13 mouse cellular contexts compared by ENCODE assay signal in genomic region chr9:21189905-21190304, GRCm38 (mm10). TPM values are rescaled to one million over a fixed set of nuclear protein-coding genes. Genes with fewer than 3 reads are reported as not detected.
DNase-seq lines count a peak whose midpoint lies in the region; ATAC-seq and TF ChIP-seq lines count a peak whose summit lies in the region.
"Had no signal": no experiment of that assay in that cellular context is flagged by ENCODE, and none has a peak within 500 bp of the region (broad histone marks: within the 10 kb centered on the region; RNA-seq: fewer than 3 reads in every experiment).

No protein-coding gene starts in this region.

- H3K4me3 ChIP-seq in intestine, postnatal 0 days (ENCODE audit: low read depth, low read length): no peak overlapping the region
- H3K4me3 ChIP-seq in intestine, embryonic 15.5 days (replicated peaks): no peak overlapping the region
- H3K4me3 ChIP-seq in spleen, adult 2 months (ENCODE audit: extremely low read depth, insufficient read depth, insufficient read length): no peak overlapping the region
- no peak overlapping the region for H3K4me3 ChIP-seq in forebrain, embryonic 14.5 days (ENCODE audit: low read depth, low read length)
- H3K4me3 ChIP-seq: kidney, embryonic 15.5 days had no signal

- no peaks in the 10 kb centered on the region for H3K27me3 ChIP-seq in intestine, postnatal 0 days (replicated peaks; ENCODE audit: control insufficient read depth, insufficient read depth, low read length)
- no peaks in the 10 kb centered on the region for H3K27me3 ChIP-seq in intestine, embryonic 15.5 days (replicated peaks)
- no peaks in the 10 kb centered on the region for H3K27me3 ChIP-seq in spleen, adult 2 months (ENCODE audit: control insufficient read depth, insufficient read depth, low read length)
- no peaks in the 10 kb centered on the region for H3K27me3 ChIP-seq in forebrain, embryonic 14.5 days (replicated peaks; ENCODE audit: control insufficient read depth, insufficient read depth, low read length)
- H3K27me3 ChIP-seq: kidney, embryonic 15.5 days had no signal

- DNase-seq in spleen, adult 2 months (ENCODE audit: low read depth in 1 of 2, low spot score in 2 of 2): peak in 1 of 2 experiments; percentile 39
- no peak for DNase-seq in spleen, postnatal 36 days (ENCODE audit: low spot score in 2 of 2)
- DNase-seq in T-cell, adult 2 months (ENCODE audit: low spot score): peak; percentile 51
- DNase-seq in thymus, postnatal 14 days: peak; percentile 58
- no peak for DNase-seq in ovary, adult 18-20 months (ENCODE audit: low spot score)
- DNase-seq in forebrain, embryonic 14.5 days (ENCODE audit: low spot score): no peak
- DNase-seq: gastrocnemius, postnatal 25 days; heart, postnatal 36 days; lung, postnatal 14 days had no signal

- no peaks in the 10 kb centered on the region for H3K4me1 ChIP-seq in intestine, postnatal 0 days (replicated peaks; ENCODE audit: control insufficient read depth, insufficient read depth, low read length)
- H3K4me1 ChIP-seq in intestine, embryonic 15.5 days (replicated peaks): no peaks in the 10 kb centered on the region
- H3K4me1 ChIP-seq in spleen, adult 2 months (ENCODE audit: control insufficient read depth, insufficient read depth, insufficient read length): peaks cover 5% of the 10 kb centered on the region; the same call in 1 of the 2 replicates
- no peaks in the 10 kb centered on the region for H3K4me1 ChIP-seq in forebrain, embryonic 14.5 days (ENCODE audit: control insufficient read depth, insufficient read depth, low read length)

- WGBS in intestine, postnatal 0 days: 49% methylated on average over 7 of the region's 7 CpGs
- 43% methylated on average over 7 of the region's 7 CpGs for WGBS in intestine, embryonic 15.5 days
- WGBS in spleen, adult 2 months: 49% methylated on average over 7 of the region's 7 CpGs
- WGBS in forebrain, embryonic 14.5 days: 41% methylated on average over 7 of the region's 7 CpGs

- H3K27ac ChIP-seq in intestine, postnatal 0 days (ENCODE audit: low read depth, low read length): no peak overlapping the region
- no peak overlapping the region for H3K27ac ChIP-seq in intestine, embryonic 15.5 days
- H3K27ac ChIP-seq in spleen, adult 2 months (ENCODE audit: insufficient read depth, low read length): no peak overlapping the region
- no peak overlapping the region for H3K27ac ChIP-seq in forebrain, embryonic 14.5 days (ENCODE audit: low read depth, low read length)
- H3K27ac ChIP-seq: kidney, embryonic 15.5 days had no signal

- peak; percentile 54 for TF ChIP-seq CTCF in intestine, postnatal 0 days (IDR thresholded peaks at IDR 0.05; ENCODE audit: low read depth)
- TF ChIP-seq CTCF in spleen, adult 2 months (IDR thresholded peaks at IDR 0.05; ENCODE audit: extremely low read depth, insufficient read depth, insufficient read length, insufficient replicate concordance): peak; percentile 11; the same call in 1 of the 2 replicates

- no peak overlapping the region for H3K9ac ChIP-seq in intestine, postnatal 0 days (ENCODE audit: low read depth, low read length)
- no peak overlapping the region for H3K9ac ChIP-seq in intestine, embryonic 15.5 days
- no peak overlapping the region for H3K9ac ChIP-seq in forebrain, embryonic 14.5 days (ENCODE audit: low read length)
- H3K9ac ChIP-seq: kidney, embryonic 15.5 days had no signal

- no peak overlapping the region for H3K4me2 ChIP-seq in intestine, postnatal 0 days (replicated peaks; ENCODE audit: low read depth)
- no peak overlapping the region for H3K4me2 ChIP-seq in intestine, embryonic 15.5 days (replicated peaks)
- H3K4me2 ChIP-seq in forebrain, embryonic 14.5 days (ENCODE audit: low read length): no peak overlapping the region
- H3K4me2 ChIP-seq: kidney, embryonic 15.5 days had no signal

- no peaks in the 10 kb centered on the region for H3K9me3 ChIP-seq in intestine, postnatal 0 days (ENCODE audit: control insufficient read depth)
- H3K9me3 ChIP-seq in intestine, embryonic 15.5 days: no peaks in the 10 kb centered on the region
- no peaks in the 10 kb centered on the region for H3K9me3 ChIP-seq in forebrain, embryonic 14.5 days (replicated peaks; ENCODE audit: control insufficient read depth, low read length)
- H3K9me3 ChIP-seq: kidney, embryonic 15.5 days had no signal

- no peak for ATAC-seq in intestine, postnatal 0 days
- ATAC-seq in intestine, embryonic 15.5 days: no peak
- no peak for ATAC-seq in forebrain, embryonic 14.5 days
- ATAC-seq: activated CD4-positive, CD25-positive, alpha-beta regulatory T cell, adult 4 months had no signal

- H3K36me3 ChIP-seq in intestine, postnatal 0 days (ENCODE audit: control insufficient read depth, insufficient read depth): peaks cover 3% of the 10 kb centered on the region; the same call in 1 of the 2 replicates
- no peaks in the 10 kb centered on the region for H3K36me3 ChIP-seq in intestine, embryonic 15.5 days
- H3K36me3 ChIP-seq in spleen, adult 2 months (ENCODE audit: control insufficient read depth, insufficient read depth, low read length): no peaks in the 10 kb centered on the region
- H3K36me3 ChIP-seq in forebrain, embryonic 14.5 days (ENCODE audit: control insufficient read depth, insufficient read depth, low read length): no peaks in the 10 kb centered on the region

- TF ChIP-seq POLR2A in spleen, adult 2 months (IDR thresholded peaks at IDR 0.05; ENCODE audit: low read depth, low read length): no peak

RNA-seq across cellular contexts. Expression of gene Pde4a, which starts 24.4 kb away (rescaled TPM):
- 2.8 and 3.5 TPM in 2 replicates for polyA plus RNA-seq in intestine, postnatal 0 days (2015; fragmentation: Nextera tagmentation; extraction: Ambion mirVana)
- 6.0 and 6.8 TPM in 2 replicates for polyA plus RNA-seq in intestine, embryonic 15.5 days (2015; fragmentation: Nextera tagmentation; extraction: Ambion mirVana)
- 12.4 and 13.1 TPM in 2 replicates for polyA plus RNA-seq in spleen, adult 2 months (2012; rRNA removed)
- polyA plus RNA-seq in forebrain, embryonic 14.5 days (2014; fragmentation: Nextera tagmentation; extraction: Ambion mirVana): 17.3 and 22.4 TPM in 2 replicates

RNA-seq across cellular contexts. Expression of gene Cdc37, which starts 40.1 kb away (rescaled TPM):
- polyA plus RNA-seq in intestine, postnatal 0 days (2015; fragmentation: Nextera tagmentation; extraction: Ambion mirVana): 113 and 115 TPM in 2 replicates
- polyA plus RNA-seq in intestine, embryonic 15.5 days (2015; fragmentation: Nextera tagmentation; extraction: Ambion mirVana): 276 and 280 TPM in 2 replicates
- polyA plus RNA-seq in spleen, adult 2 months (2012; rRNA removed): 39.5 and 44.7 TPM in 2 replicates
- polyA plus RNA-seq in forebrain, embryonic 14.5 days (2014; fragmentation: Nextera tagmentation; extraction: Ambion mirVana): 222 and 247 TPM in 2 replicates

RNA-seq across cellular contexts. Expression of gene Keap1, which starts 49.3 kb away (rescaled TPM):
- 38.3 and 42.4 TPM in 2 replicates for polyA plus RNA-seq in intestine, postnatal 0 days (2015; fragmentation: Nextera tagmentation; extraction: Ambion mirVana)
- 55.8 and 59.8 TPM in 2 replicates for polyA plus RNA-seq in intestine, embryonic 15.5 days (2015; fragmentation: Nextera tagmentation; extraction: Ambion mirVana)
- polyA plus RNA-seq in spleen, adult 2 months (2012; rRNA removed): 55.4 and 78.4 TPM in 2 replicates
- polyA plus RNA-seq in forebrain, embryonic 14.5 days (2014; fragmentation: Nextera tagmentation; extraction: Ambion mirVana): 34.7 and 39.1 TPM in 2 replicates

RNA-seq across cellular contexts. Expression of gene S1pr5, which starts 58.3 kb away (rescaled TPM):
- not detected in 2 replicates for polyA plus RNA-seq in intestine, postnatal 0 days (2015; fragmentation: Nextera tagmentation; extraction: Ambion mirVana)
- not detected in 2 replicates for polyA plus RNA-seq in intestine, embryonic 15.5 days (2015; fragmentation: Nextera tagmentation; extraction: Ambion mirVana)
- polyA plus RNA-seq in spleen, adult 2 months (2012; rRNA removed): 12.2 and 21.3 TPM in 2 replicates
- polyA plus RNA-seq in forebrain, embryonic 14.5 days (2014; fragmentation: Nextera tagmentation; extraction: Ambion mirVana): 0.94 and 1.4 TPM in 2 replicates
- polyA plus RNA-seq: kidney, embryonic 15.5 days had no signal

RNA-seq across cellular contexts. Expression of gene Tyk2, which starts 58.9 kb away (rescaled TPM):
- polyA plus RNA-seq in intestine, postnatal 0 days (2015; fragmentation: Nextera tagmentation; extraction: Ambion mirVana): 8.0 and 9.2 TPM in 2 replicates
- polyA plus RNA-seq in intestine, embryonic 15.5 days (2015; fragmentation: Nextera tagmentation; extraction: Ambion mirVana): 13.6 and 15.7 TPM in 2 replicates
- 46.1 and 52.2 TPM in 2 replicates for polyA plus RNA-seq in spleen, adult 2 months (2012; rRNA removed)
- polyA plus RNA-seq in forebrain, embryonic 14.5 days (2014; fragmentation: Nextera tagmentation; extraction: Ambion mirVana): 5.0 and 6.2 TPM in 2 replicates

Comparison
In these comparisons a context has a peak if more than half of its experiments do, and no peak if none do; other contexts are left out.
1. DNase-seq: peak in T-cell, adult 2 months (single experiment) and thymus, postnatal 14 days (single experiment); none in spleen, postnatal 36 days (0 of 2), ovary, adult 18-20 months (single experiment) and forebrain, embryonic 14.5 days (single experiment).